Mouse (Mus musculus) frontal cortex, adult 2 months (tissue): ENCODE data around the gene Rsl1d1. TPM values are rescaled to one million over a fixed set of nuclear protein-coding genes. Genes with fewer than 3 reads are reported as not detected.
"Not testable (repeated sequence)": the region's sequence is repeated elsewhere in the genome, so short reads cannot be mapped to it uniquely, and the experiment has no call there.

ENCODE experiments used
- DNase-seq, 2 experiments: peaks; one replicate each; pipeline ENCODE4 v3.0.0; 2022; ENCODE audit warnings: low spot score in 1 of 2; ENCODE audit errors: extremely low spot score in 1 of 2
- polyA plus RNA-seq: library from polyadenylated mRNA; depleted of rRNA; stranded (reverse); fragments of >200 nt; gene quantifications from 2 replicates; pipeline ENCODE4 v1.2.3, GENCODE M21; 2012; rRNA removed

Rsl1d1 gene
- polyA plus RNA-seq, 1 experiment, result 45.8 TPM

- no peak for DNase-seq
Measured at GRCm38 (mm10) chr16:11164695-11165255, 38.4 kb downstream of the Rsl1d1 start.

- DNase-seq, result not testable (repeated sequence)
Measured at GRCm38 (mm10) chr16:11157721-11158120, 45.4 kb downstream of the Rsl1d1 start.

- no peak for DNase-seq
Measured at GRCm38 (mm10) chr16:11154500-11154899, 48.6 kb downstream of the Rsl1d1 start.

GRCm38 (mm10) chr16:11143706-11144483 is 59.2 kb downstream of the Rsl1d1 start:
- peak; percentile 98 to 100 for DNase-seq

Other genes starting within 250 kb of the Rsl1d1 start
- gene Snn, start 142.4 kb downstream of the Rsl1d1 start, polyA plus RNA-seq, result 201 and 227 TPM in 2 replicates
- gene Litaf, start 137.2 kb downstream of the Rsl1d1 start, polyA plus RNA-seq, result 47.6 and 49.6 TPM in 2 replicates
- gene Txndc11, start 68.7 kb downstream of the Rsl1d1 start, polyA plus RNA-seq, result 31.0 and 32.7 TPM in 2 replicates
- 90.4 and 104 TPM in 2 replicates for gene Zc3h7a, start 26.9 kb downstream of the Rsl1d1 start, polyA plus RNA-seq
- 37.9 and 45.7 TPM in 2 replicates for gene Gspt1, start 51.0 kb upstream of the Rsl1d1 start, polyA plus RNA-seq
- 1.2 and 1.5 TPM in 2 replicates for gene Tnfrsf17, start 110.5 kb upstream of the Rsl1d1 start, polyA plus RNA-seq
- 7.7 and 9.1 TPM in 2 replicates for gene Snx29, start 119.6 kb upstream of the Rsl1d1 start, polyA plus RNA-seq